Mouse (Mus musculus): ENCODE measurements around the gene Sptbn4. TPM values are rescaled to one million over a fixed set of nuclear protein-coding genes. Genes with fewer than 3 reads are reported as not detected.

Gene Sptbn4
- polyA plus RNA-seq, 1 experiment from 2014 or later, result 0.09 TPM

DNA sequence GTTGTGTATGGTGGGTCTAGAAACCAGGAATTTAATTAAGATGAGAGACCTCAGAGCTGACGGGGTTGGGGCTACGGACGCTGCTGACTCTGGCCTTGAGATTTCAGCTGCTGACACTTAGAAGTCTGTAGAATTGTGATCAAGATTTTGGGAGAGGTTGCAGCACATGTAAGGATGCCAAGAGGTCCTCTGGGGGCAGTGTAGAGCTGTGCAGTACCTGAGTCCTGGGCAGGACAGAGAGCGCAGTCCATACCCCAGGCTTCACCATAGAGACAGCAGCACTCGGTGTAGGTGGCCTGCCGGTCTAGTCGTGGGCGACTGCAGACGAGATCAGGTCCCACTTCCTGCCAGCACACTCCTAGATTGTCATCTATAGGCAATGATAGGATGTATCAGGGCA is 139.9 kb downstream of the Sptbn4 start:
- WGBS (ENCODE audit: insufficient replicate concordance), result 52% methylated on average over 9 of the region's 9 CpGs

More for the DNA sequence above, 139.9 kb downstream of the Sptbn4 start:
- peaks cover 44% of the 10 kb centered on the region for H3K27me3 ChIP-seq
- no peak for ATAC-seq (ENCODE audit: insufficient read depth)
- H3K9me3 ChIP-seq (replicated peaks), result no peaks in the 10 kb centered on the region
- no peak overlapping the region for H3K4me3 ChIP-seq (replicated peaks)
- no peaks in the 10 kb centered on the region for H3K36me3 ChIP-seq (replicated peaks)
- H3K9ac ChIP-seq, result no peak overlapping the region
- H3K4me1 ChIP-seq (replicated peaks), result peaks cover 13% of the 10 kb centered on the region
- no peak overlapping the region for H3K4me2 ChIP-seq
- H3K27ac ChIP-seq (replicated peaks), result no peak overlapping the region

Other genes with a start within 250 kb of the Sptbn4 start
- gene Itpkc, start 219.0 kb downstream of the Sptbn4 start, polyA plus RNA-seq (2015; fragmentation: Nextera tagmentation; extraction: Ambion mirVana), result 1.7 and 2.1 TPM in 2 replicates
- 23.8 and 26.5 TPM in 2 replicates for gene Coq8b, start 214.7 kb downstream of the Sptbn4 start, polyA plus RNA-seq (2015; fragmentation: Nextera tagmentation; extraction: Ambion mirVana)
- 2.0 and 2.6 TPM in 2 replicates for gene Numbl, start 189.3 kb downstream of the Sptbn4 start, polyA plus RNA-seq (2015; fragmentation: Nextera tagmentation; extraction: Ambion mirVana)
- gene Ltbp4, start 110.0 kb downstream of the Sptbn4 start, polyA plus RNA-seq (2015; fragmentation: Nextera tagmentation; extraction: Ambion mirVana), result 4.6 and 7.8 TPM in 2 replicates
- gene Shkbp1, start 91.7 kb downstream of the Sptbn4 start, polyA plus RNA-seq (2015; fragmentation: Nextera tagmentation; extraction: Ambion mirVana), result 16.4 and 18.6 TPM in 2 replicates
- gene Gm20479, start 90.3 kb downstream of the Sptbn4 start, polyA plus RNA-seq (2015; fragmentation: Nextera tagmentation; extraction: Ambion mirVana), result 0.28 TPM in 1 of 2 replicates, not detected in the other
- 920 and 1,009 TPM in 2 replicates for gene Blvrb, start 292 bp upstream of the Sptbn4 start, polyA plus RNA-seq (2015; fragmentation: Nextera tagmentation; extraction: Ambion mirVana)
- 35.6 and 38.9 TPM in 2 replicates for gene Sertad3, start 26.1 kb upstream of the Sptbn4 start, polyA plus RNA-seq (2015; fragmentation: Nextera tagmentation; extraction: Ambion mirVana)
- gene Sertad1, start 39.2 kb upstream of the Sptbn4 start, polyA plus RNA-seq (2015; fragmentation: Nextera tagmentation; extraction: Ambion mirVana), result 28.2 and 29.6 TPM in 2 replicates
- gene Prx, start 51.6 kb upstream of the Sptbn4 start, polyA plus RNA-seq (2015; fragmentation: Nextera tagmentation; extraction: Ambion mirVana), result 0.67 and 0.75 TPM in 2 replicates
- 0.10 and 0.16 TPM in 2 replicates for gene Hipk4, start 75.6 kb upstream of the Sptbn4 start, polyA plus RNA-seq (2015; fragmentation: Nextera tagmentation; extraction: Ambion mirVana)
- gene Pld3, start 105.5 kb upstream of the Sptbn4 start, polyA plus RNA-seq (2015; fragmentation: Nextera tagmentation; extraction: Ambion mirVana), result 76.3 and 93.4 TPM in 2 replicates
- 15.7 and 17.3 TPM in 2 replicates for gene 2310022A10Rik, start 105.5 kb upstream of the Sptbn4 start, polyA plus RNA-seq (2015; fragmentation: Nextera tagmentation; extraction: Ambion mirVana)
- 26.4 and 28.3 TPM in 2 replicates for gene Akt2, start 143.9 kb upstream of the Sptbn4 start, polyA plus RNA-seq (2015; fragmentation: Nextera tagmentation; extraction: Ambion mirVana)
- 0.05 TPM in 1 of 2 replicates, not detected in the other for gene Ttc9b, start 206.2 kb upstream of the Sptbn4 start, polyA plus RNA-seq (2015; fragmentation: Nextera tagmentation; extraction: Ambion mirVana)
- gene Map3k10, start 226.9 kb upstream of the Sptbn4 start, polyA plus RNA-seq (2015; fragmentation: Nextera tagmentation; extraction: Ambion mirVana), result 1.5 TPM in 2 replicates
- gene Zfp607b, start 241.7 kb upstream of the Sptbn4 start, polyA plus RNA-seq (2015; fragmentation: Nextera tagmentation; extraction: Ambion mirVana), result 0.38 and 0.91 TPM in 2 replicates